Mouse (Mus musculus) retina, postnatal 7 days (tissue): ENCODE measurements around the gene Gin1.

Source experiments
- DNase-seq: peaks from one replicate; pipeline ENCODE4 v3.0.0-alpha.2; 2012; ENCODE audit warnings: low read depth, low spot score

The Gin1 gene

GRCm38 (mm10) chr1:97787674-97788073 lies 17.7 kb downstream of the Gin1 start:
- DNase-seq: no peak

- no peak for DNase-seq
These were observed 18.5 kb downstream of the Gin1 start for GRCm38 (mm10) chr1:97788490-97788889.

GRCm38 (mm10) chr1:97794110-97794509 lies 24.1 kb downstream of the Gin1 start:
- no peak for DNase-seq

GRCm38 (mm10) chr1:97795936-97796335 lies 26.0 kb downstream of the Gin1 start:
- no peak for DNase-seq

- peak; percentile 20 for DNase-seq
These were observed 32.4 kb downstream of the Gin1 start for GRCm38 (mm10) chr1:97802207-97802902.

- DNase-seq: no peak
These were observed 34.5 kb downstream of the Gin1 start for GRCm38 (mm10) chr1:97804520-97804919.

GRCm38 (mm10) chr1:97809255-97809912 lies 39.4 kb downstream of the Gin1 start:
- peak; percentile 41 for DNase-seq

- DNase-seq: no peak
These were observed 51.3 kb downstream of the Gin1 start for GRCm38 (mm10) chr1:97821282-97821681.

GRCm38 (mm10) chr1:97822203-97822602 lies 52.2 kb downstream of the Gin1 start:
- DNase-seq: no peak

GRCm38 (mm10) chr1:97822904-97823303 lies 52.9 kb downstream of the Gin1 start:
- DNase-seq: no peak

- no peak for DNase-seq
These were observed 57.6 kb downstream of the Gin1 start for GRCm38 (mm10) chr1:97827566-97827965.

GRCm38 (mm10) chr1:97828087-97828486 lies 58.1 kb downstream of the Gin1 start:
- no peak for DNase-seq

GRCm38 (mm10) chr1:97833466-97834353 lies 63.7 kb downstream of the Gin1 start:
- DNase-seq: no peak

GRCm38 (mm10) chr1:97834354-97834822 lies 64.4 kb downstream of the Gin1 start:
- no peak for DNase-seq
